ENCODE assay signal across 8 mouse cellular contexts in genomic region chr1:171358421-171358820, GRCm38 (mm10). TPM values are rescaled to one million over a fixed set of nuclear protein-coding genes. Genes with fewer than 3 reads are reported as not detected.
DNase-seq lines count a peak whose midpoint lies in the region; ATAC-seq lines count a peak whose summit lies in the region.

No protein-coding gene starts in this region.

- peak; percentile 21 to 26 for DNase-seq in kidney, postnatal 36 days
- no peak for DNase-seq in kidney, adult 9 months
- DNase-seq in CD4-positive, CD25-positive, alpha-beta regulatory T cell, adult 2 months (ENCODE audit: low read depth, low spot score), result peak; percentile 81
- peak; percentile 67 for DNase-seq in MN1 (ENCODE audit: low spot score)
- no peak for DNase-seq in urinary bladder, postnatal 4 days (ENCODE audit: low spot score in 2 of 2)
- DNase-seq in ovary, postnatal 36 days (ENCODE audit: low spot score), result no peak
- no peak for DNase-seq in gastrocnemius, adult 18-20 months (ENCODE audit: low spot score)

- ATAC-seq in inflammation-experienced regulatory T-cells, adult 6 months, result peak; percentile 37

RNA-seq across cellular contexts. Expression of gene Klhdc9, which starts 2.2 kb away (rescaled TPM):
- polyA plus RNA-seq in inflammation-experienced regulatory T-cells, adult 6 months (2017; shearing (Covaris generic)), result 1 to 10 TPM in 1 of 3 experiments, under 1 TPM in 1, not detected in 1; 0.54 to 1.4 TPM
- not detected for total RNA-seq in gastrocnemius, adult 18-20 months (2021)

RNA-seq across cellular contexts. Expression of gene Nectin4, which starts 11.5 kb away (rescaled TPM):
- polyA plus RNA-seq in inflammation-experienced regulatory T-cells, adult 6 months (2017; shearing (Covaris generic)), result under 1 TPM in 2 of 3 experiments, not detected in 1; 0.09 to 0.25 TPM
- total RNA-seq in gastrocnemius, adult 18-20 months (2021), result not detected

RNA-seq across cellular contexts. Expression of gene Pfdn2, which starts 13.0 kb away (rescaled TPM):
- polyA plus RNA-seq in inflammation-experienced regulatory T-cells, adult 6 months (2017; shearing (Covaris generic)), result 10 to 100 TPM; 48.9 to 70.1 (median 58.1) TPM
- 100 to 1,000 TPM; 110 to 128 TPM for total RNA-seq in gastrocnemius, adult 18-20 months (2021)

RNA-seq across cellular contexts. Expression of gene Nit1, which starts 13.0 kb away (rescaled TPM):
- 10 to 100 TPM; 24.6 to 32.9 (median 30.1) TPM for polyA plus RNA-seq in inflammation-experienced regulatory T-cells, adult 6 months (2017; shearing (Covaris generic))
- total RNA-seq in gastrocnemius, adult 18-20 months (2021), result 10 to 100 TPM; 26.0 to 28.9 TPM

RNA-seq across cellular contexts. Expression of gene Dedd, which starts 29.5 kb away (rescaled TPM):
- 10 to 100 TPM; 35.5 to 41.7 (median 39.7) TPM for polyA plus RNA-seq in inflammation-experienced regulatory T-cells, adult 6 months (2017; shearing (Covaris generic))
- 10 to 100 TPM; 28.1 to 35.8 TPM for total RNA-seq in gastrocnemius, adult 18-20 months (2021)

Comparison
In these comparisons a context has a peak if more than half of its experiments do, and no peak if none do; other contexts are left out.
1. DNase-seq: peak in kidney, postnatal 36 days (2 of 2), CD4-positive, CD25-positive, alpha-beta regulatory T cell, adult 2 months (single experiment) and MN1 (single experiment); none in kidney, adult 9 months (single experiment), urinary bladder, postnatal 4 days (0 of 2), ovary, postnatal 36 days (single experiment) and gastrocnemius, adult 18-20 months (single experiment).